10 mouse cellular contexts compared by ENCODE assay signal in the genomic region with DNA sequence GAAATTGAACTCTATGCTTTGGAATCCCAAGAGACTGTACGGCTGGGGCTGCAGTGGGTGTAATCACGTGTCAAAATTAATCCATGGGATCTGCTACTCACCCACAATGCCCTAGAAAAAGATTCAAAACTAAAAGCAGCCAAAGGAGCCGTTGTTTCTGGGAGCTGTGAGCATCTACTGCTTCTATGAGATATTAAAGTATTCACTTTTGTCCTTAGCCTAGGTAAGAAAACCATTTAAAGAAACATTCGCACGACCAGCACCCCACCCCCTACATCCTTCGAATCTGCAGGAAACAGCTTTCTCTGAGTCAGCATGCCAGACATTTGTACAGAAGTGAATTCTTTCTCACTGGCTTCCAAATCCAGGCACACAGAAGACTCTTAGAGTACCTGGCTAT.
DNase-seq lines count a peak whose midpoint lies in the region; ATAC-seq and TF ChIP-seq lines count a peak whose summit lies in the region.
"Had no signal": no experiment of that assay in that cellular context is flagged by ENCODE, and none has a peak within 500 bp of the region (broad histone marks: within the 10 kb centered on the region; RNA-seq: fewer than 3 reads in every experiment).

No protein-coding gene starts in this region.

- no peaks in the 10 kb centered on the region for H3K4me1 ChIP-seq in liver, embryonic 11.5 days (replicated peaks; ENCODE audit: control insufficient read depth, insufficient read depth, low read length)
- H3K4me1 ChIP-seq in liver, embryonic 12.5 days: no peaks in the 10 kb centered on the region
- 0 out of 2 replicates have a peak, but pooled peaks cover 3% of the 10 kb centered on the region for H3K4me1 ChIP-seq in stomach, postnatal 0 days (replicated peaks; ENCODE audit: control insufficient read depth, insufficient read depth)
- no peaks in the 10 kb centered on the region for H3K4me1 ChIP-seq in midbrain, embryonic 11.5 days (ENCODE audit: control insufficient read depth, insufficient read depth, low read length)

- no peak for ATAC-seq in liver, embryonic 11.5 days (replicated peaks; ENCODE audit: low FRiP score)
- ATAC-seq in liver, embryonic 12.5 days: no peak
- 0 out of 2 replicates have a peak, but pooled peaks have one; percentile 10 for ATAC-seq in stomach, postnatal 0 days (ENCODE audit: low FRiP score, low TSS enrichment)
- ATAC-seq in midbrain, embryonic 11.5 days (ENCODE audit: low FRiP score): no peak

- H3K36me3 ChIP-seq in liver, embryonic 11.5 days (ENCODE audit: control insufficient read depth, insufficient read depth, low read length): no peaks in the 10 kb centered on the region
- H3K36me3 ChIP-seq in liver, embryonic 12.5 days: no peaks in the 10 kb centered on the region
- no peaks in the 10 kb centered on the region for H3K36me3 ChIP-seq in stomach, postnatal 0 days (ENCODE audit: control insufficient read depth, insufficient read depth, low read length)
- no peaks in the 10 kb centered on the region for H3K36me3 ChIP-seq in midbrain, embryonic 11.5 days (ENCODE audit: control insufficient read depth, insufficient read depth, low read length)
- H3K36me3 ChIP-seq: neural tube, embryonic 13.5 days had no signal

- peak overlapping the region; percentile 67 for H3K27ac ChIP-seq in gastrocnemius, adult 2 months
- H3K27ac ChIP-seq in liver, embryonic 11.5 days (ENCODE audit: low read depth, low read length): no peak overlapping the region
- no peak overlapping the region for H3K27ac ChIP-seq in liver, embryonic 12.5 days
- peak overlapping the region; percentile 31; the same call in 1 of the 2 replicates for H3K27ac ChIP-seq in stomach, postnatal 0 days (replicated peaks)
- no peak overlapping the region for H3K27ac ChIP-seq in midbrain, embryonic 11.5 days (ENCODE audit: low read depth, low read length)
- H3K27ac ChIP-seq: neural tube, embryonic 13.5 days had no signal

- no peak overlapping the region for H3K9ac ChIP-seq in liver, embryonic 11.5 days (ENCODE audit: low read depth, low read length)
- H3K9ac ChIP-seq in liver, embryonic 12.5 days: no peak overlapping the region
- H3K9ac ChIP-seq in stomach, postnatal 0 days (ENCODE audit: low read length): no peak overlapping the region
- H3K9ac ChIP-seq in midbrain, embryonic 11.5 days (ENCODE audit: low read length): no peak overlapping the region
- H3K9ac ChIP-seq: neural tube, embryonic 13.5 days had no signal

- H3K27me3 ChIP-seq in liver, embryonic 11.5 days (replicated peaks; ENCODE audit: control insufficient read depth, insufficient read depth, low read length): no peaks in the 10 kb centered on the region
- H3K27me3 ChIP-seq in liver, embryonic 12.5 days (replicated peaks): no peaks in the 10 kb centered on the region
- H3K27me3 ChIP-seq in stomach, postnatal 0 days (ENCODE audit: control insufficient read depth, insufficient read depth, low read length): no peaks in the 10 kb centered on the region
- H3K27me3 ChIP-seq in midbrain, embryonic 11.5 days (ENCODE audit: control insufficient read depth, insufficient read depth, low read length): no peaks in the 10 kb centered on the region
- H3K27me3 ChIP-seq: megakaryocyte, embryonic 14.5 days; neural tube, embryonic 13.5 days had no signal

- no peak for DNase-seq in gastrocnemius, adult 2 months
- DNase-seq in gastrocnemius, postnatal 36 days: no peak
- peak; percentile 29 for DNase-seq in liver, embryonic 11.5 days (ENCODE audit: low spot score)
- peak; percentile 46 to 55 for DNase-seq in heart, postnatal 10 days
- no peak for DNase-seq in stomach, postnatal 0 days (ENCODE audit: low spot score)
- DNase-seq in midbrain, embryonic 11.5 days (ENCODE audit: low spot score, missing footprints): no peak
- no peak for DNase-seq in layer of hippocampus, adult 9-10 months (ENCODE audit: low spot score)

- no peak for TF ChIP-seq CTCF in gastrocnemius, adult 2 months (IDR thresholded peaks at IDR 0.05)
- no peak for TF ChIP-seq CTCF in stomach, postnatal 0 days (IDR thresholded peaks at IDR 0.05; ENCODE audit: low read depth)

- TF ChIP-seq EP300 in stomach, postnatal 0 days (optimal IDR thresholded peaks at IDR 0.05): no peak

- H3K9me3 ChIP-seq in liver, embryonic 11.5 days (ENCODE audit: control insufficient read depth, low read length): no peaks in the 10 kb centered on the region
- no peaks in the 10 kb centered on the region for H3K9me3 ChIP-seq in liver, embryonic 12.5 days (replicated peaks)
- H3K9me3 ChIP-seq in stomach, postnatal 0 days (ENCODE audit: control insufficient read depth, low read length): no peaks in the 10 kb centered on the region
- H3K9me3 ChIP-seq in midbrain, embryonic 11.5 days (ENCODE audit: control insufficient read depth, low read length): no peaks in the 10 kb centered on the region
- H3K9me3 ChIP-seq: megakaryocyte, embryonic 14.5 days; neural tube, embryonic 13.5 days had no signal

- intact Hi-C loops in gastrocnemius, adult 2 months (cut with DNase I): no loop called here
- intact Hi-C loops in gastrocnemius, postnatal 36 days (cut with DNase I): no loop called here
- intact Hi-C loops in heart, postnatal 10 days (cut with DNase I): loop anchor here (5.0 kb wide), 1 partner anchor 120 kb away; the partner anchor contains the start of gene Mast4

- H3K4me3 ChIP-seq in gastrocnemius, adult 2 months: peak overlapping the region; percentile 38
- no peak overlapping the region for H3K4me3 ChIP-seq in liver, embryonic 11.5 days (ENCODE audit: low read depth, low read length)
- H3K4me3 ChIP-seq in liver, embryonic 12.5 days: no peak overlapping the region
- H3K4me3 ChIP-seq in stomach, postnatal 0 days (ENCODE audit: low read depth, low read length): no peak overlapping the region
- no peak overlapping the region for H3K4me3 ChIP-seq in midbrain, embryonic 11.5 days (ENCODE audit: low read depth, low read length)
- H3K4me3 ChIP-seq: neural tube, embryonic 13.5 days had no signal

- no peak overlapping the region for H3K4me2 ChIP-seq in liver, embryonic 11.5 days
- H3K4me2 ChIP-seq in liver, embryonic 12.5 days: no peak overlapping the region
- no peak overlapping the region for H3K4me2 ChIP-seq in stomach, postnatal 0 days (replicated peaks; ENCODE audit: low read depth)
- H3K4me2 ChIP-seq in midbrain, embryonic 11.5 days: no peak overlapping the region
- H3K4me2 ChIP-seq: neural tube, embryonic 13.5 days had no signal

- 51% methylated on average over 6 of the region's 6 CpGs for WGBS in liver, embryonic 11.5 days
- 34% methylated on average over 6 of the region's 6 CpGs for WGBS in liver, embryonic 12.5 days (ENCODE audit: insufficient replicate concordance)
- 34% methylated on average over 6 of the region's 6 CpGs for WGBS in stomach, postnatal 0 days
- 84% methylated on average over 6 of the region's 6 CpGs for WGBS in midbrain, embryonic 11.5 days

Comparison
In these comparisons a context has a peak if more than half of its experiments do, and no peak if none do; other contexts are left out.
1. DNase-seq: peak in liver, embryonic 11.5 days (single experiment) and heart, postnatal 10 days (2 of 2); none in gastrocnemius, adult 2 months (single experiment), gastrocnemius, postnatal 36 days (0 of 2), stomach, postnatal 0 days (single experiment), midbrain, embryonic 11.5 days (single experiment) and layer of hippocampus, adult 9-10 months (single experiment).
2. H3K27ac ChIP-seq: peak in gastrocnemius, adult 2 months (single experiment) and stomach, postnatal 0 days (single experiment); none in liver, embryonic 11.5 days (single experiment), liver, embryonic 12.5 days (single experiment) and midbrain, embryonic 11.5 days (single experiment).